Mouse (Mus musculus) small intestine, adult 2 months (tissue): ENCODE data around the gene Grn. TPM values are rescaled to one million over a fixed set of nuclear protein-coding genes. Genes with fewer than 3 reads are reported as not detected.

Experiments used
- H3K27ac ChIP-seq: fragments of 200-500 bp; 2 replicates; pipeline ENCODE4 v1.5.1; 2012; ENCODE audit warnings: low read depth, low read length, control low read depth, inconsistent platforms; ENCODE audit not compliant: insufficient read depth
- H3K27me3 ChIP-seq: fragments of 200-500 bp; 2 replicates; pipeline ENCODE4 v1.6.1; 2012; ENCODE audit warnings: mild to moderate bottlenecking, moderate library complexity, low read length, inconsistent platforms; ENCODE audit not compliant: control insufficient read depth, insufficient read depth
- H3K36me3 ChIP-seq: fragments of 200-500 bp; 2 replicates; pipeline ENCODE4 v1.6.1; 2012; ENCODE audit warnings: mild to moderate bottlenecking, low read length, control low read depth, inconsistent platforms; ENCODE audit not compliant: control insufficient read depth, insufficient read depth
- H3K4me1 ChIP-seq: fragments of 200-500 bp; 2 replicates; pipeline ENCODE4 v1.6.1; 2012; ENCODE audit warnings: low read length, inconsistent platforms, mixed read lengths; ENCODE audit not compliant: control insufficient read depth, insufficient read depth, insufficient read length
- H3K4me3 ChIP-seq: fragments of 200-500 bp; 2 replicates; pipeline ENCODE4 v1.5.1; 2012; ENCODE audit warnings: low read depth, mild to moderate bottlenecking, control low read depth, inconsistent platforms, low read length, moderate library complexity
- CTCF ChIP-seq: fragments of 200-500 bp; IDR thresholded peaks from 2 replicates; pipeline ENCODE4 v1.5.1; 2012; ENCODE audit warnings: low read depth, mild to moderate bottlenecking, control low read depth, inconsistent platforms, low read length, moderate library complexity, mixed read lengths; ENCODE audit not compliant: insufficient replicate concordance, insufficient read length; ENCODE audit errors: extremely low read depth
- POLR2A ChIP-seq: fragments of 200-500 bp; IDR thresholded peaks from 2 replicates; pipeline ENCODE4 v1.6.1; 2012; ENCODE audit warnings: low read depth, mild to moderate bottlenecking, control low read depth, inconsistent platforms, low read length, moderate library complexity
- WGBS: fragments of 180-500 bp; shearing (Covaris S2); methylation state at CpG from one replicate; pipeline ENCODE4 v1.1.7; 2018; 5-methylcytosine and 5-hydroxymethylcytosine counted together
- polyA plus RNA-seq: library from polyadenylated mRNA; depleted of rRNA; stranded (reverse); fragments of >200 nt; gene quantifications from 2 replicates; pipeline ENCODE4 v1.2.3, GENCODE M21; 2012

The Grn gene
- polyA plus RNA-seq, 1 experiment = 111 TPM

- WGBS = 48% methylated on average over 10 of the region's 10 CpGs
- Histone ChIP-seq H3K36me3 (no peaks in the 10 kb centered on the region), H3K27me3 (peaks cover 12% of the 10 kb centered on the region), H3K27ac (no peak overlapping the region), H3K4me1 (peaks cover 9% of the 10 kb centered on the region), H3K4me3 (no peak overlapping the region)
- TF ChIP-seq POLR2A = no peak
- no peak for TF ChIP-seq CTCF
Measured at GRCm38 (mm10) chr11:102453131-102453530, 23.0 kb downstream of the Grn start.

- no peak overlapping the region for H3K27ac ChIP-seq
- H3K4me3 ChIP-seq = peak overlapping the region; percentile 69
- peaks cover 9% of the 10 kb centered on the region for H3K4me1 ChIP-seq
- under 1% methylated on average over 40 of the region's 40 CpGs for WGBS
- H3K27me3 ChIP-seq = peaks cover 2% of the 10 kb centered on the region; the same call in 1 of the 2 replicates
- TF ChIP-seq POLR2A = no peak
- TF ChIP-seq CTCF = peak; percentile 46; the same call in 1 of the 2 replicates
- no peaks in the 10 kb centered on the region for H3K36me3 ChIP-seq
Measured at GRCm38 (mm10) chr11:102455740-102456396, 25.8 kb downstream of the Grn start.

- Histone ChIP-seq H3K36me3 (no peaks in the 10 kb centered on the region), H3K4me1 (peaks cover 6% of the 10 kb centered on the region), H3K27ac (no peak overlapping the region), H3K4me3 (no peak overlapping the region), H3K27me3 (peaks cover 2% of the 10 kb centered on the region; the same call in 1 of the 2 replicates)
- no peak for TF ChIP-seq CTCF
- TF ChIP-seq POLR2A = no peak
- WGBS = 60% methylated on average over 16 of the region's 16 CpGs
Measured at GRCm38 (mm10) chr11:102460541-102460940, 30.4 kb downstream of the Grn start.

DNA sequence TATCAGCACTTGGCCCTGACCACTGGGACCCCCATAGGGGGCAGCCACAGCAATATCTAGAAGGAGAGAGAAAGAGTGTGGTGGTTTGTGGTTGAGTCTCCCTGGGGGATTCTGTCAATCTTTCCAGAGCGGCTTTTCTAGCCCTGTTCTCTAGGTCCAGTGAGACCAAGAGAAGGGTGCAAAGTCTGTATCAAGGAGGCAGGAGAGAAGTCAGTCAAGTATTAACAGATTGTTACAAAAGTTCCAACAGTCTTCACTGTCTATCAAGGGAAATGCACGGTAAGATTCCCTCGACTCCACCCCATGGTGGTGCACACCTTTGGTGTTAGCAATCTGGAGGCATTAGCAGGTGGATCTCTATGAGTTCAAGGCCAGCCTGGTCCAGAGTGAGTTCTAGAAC lies 31.6 kb downstream of the Grn start:
- peaks cover 2% of the 10 kb centered on the region; the same call in 1 of the 2 replicates for H3K27me3 ChIP-seq
- WGBS = 47% methylated on average over 3 of the region's 3 CpGs
- TF ChIP-seq CTCF (no peak), POLR2A (no peak)
- H3K4me3 ChIP-seq = no peak overlapping the region
- peaks cover 6% of the 10 kb centered on the region for H3K4me1 ChIP-seq
- H3K36me3 ChIP-seq = no peaks in the 10 kb centered on the region
- no peak overlapping the region for H3K27ac ChIP-seq

DNA sequence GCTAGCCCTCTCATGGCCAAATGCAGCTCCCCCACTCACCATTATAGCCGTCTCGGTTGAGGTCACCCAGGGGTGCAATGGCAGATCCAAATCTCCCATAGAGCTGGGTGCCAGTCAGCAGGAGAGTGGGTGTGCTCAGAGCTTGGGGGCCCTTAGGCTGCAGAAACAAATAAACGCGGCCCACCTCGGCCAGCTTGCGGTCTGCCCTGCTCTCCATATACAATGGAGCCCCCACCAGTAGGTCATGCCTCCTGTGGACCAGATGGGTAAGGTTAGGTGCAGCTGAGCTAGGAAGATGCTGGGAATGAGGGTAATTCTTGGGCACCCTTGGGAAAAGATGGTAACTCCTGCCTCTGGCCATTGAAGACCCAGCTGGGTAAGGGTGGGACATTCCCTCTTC lies 34.8 kb downstream of the Grn start:
- H3K27ac ChIP-seq = no peak overlapping the region
- no peaks in the 10 kb centered on the region for H3K27me3 ChIP-seq
- H3K4me3 ChIP-seq = no peak overlapping the region
- no peaks in the 10 kb centered on the region for H3K36me3 ChIP-seq
- H3K4me1 ChIP-seq = peaks cover 13% of the 10 kb centered on the region
- TF ChIP-seq CTCF = no peak
- no peak for TF ChIP-seq POLR2A
- 96% methylated on average over 6 of the region's 6 CpGs for WGBS

GRCm38 (mm10) chr11:102465713-102466436 lies 35.8 kb downstream of the Grn start:
- no peak for TF ChIP-seq CTCF
- no peak for TF ChIP-seq POLR2A
- Histone ChIP-seq H3K27ac (peak overlapping the region; percentile 0; the same call in 1 of the 2 replicates), H3K36me3 (no peaks in the 10 kb centered on the region), H3K27me3 (no peaks in the 10 kb centered on the region), H3K4me3 (no peak overlapping the region), H3K4me1 (peaks cover 13% of the 10 kb centered on the region)
- 21% methylated on average over 26 of the region's 26 CpGs for WGBS

- H3K4me1 ChIP-seq = peaks cover 13% of the 10 kb centered on the region
- WGBS = 1% methylated on average over 37 of the region's 37 CpGs
- H3K36me3 ChIP-seq = no peaks in the 10 kb centered on the region
- no peak for TF ChIP-seq POLR2A
- TF ChIP-seq CTCF = no peak
- H3K27ac ChIP-seq = 0 out of 2 replicates have a peak overlapping the region, but pooled peaks have one; percentile 9
- H3K27me3 ChIP-seq = no peaks in the 10 kb centered on the region
- peak overlapping the region; percentile 44 for H3K4me3 ChIP-seq
Measured at GRCm38 (mm10) chr11:102467041-102467631, 37.0 kb downstream of the Grn start.
